Mouse (Mus musculus) duodenum, adult 2 months (tissue): ENCODE data around the gene Ltk. TPM values are rescaled to one million over a fixed set of nuclear protein-coding genes. Genes with fewer than 3 reads are reported as not detected.

Experiments
- polyA plus RNA-seq: library from polyadenylated mRNA; depleted of rRNA; stranded (reverse); fragments of >200 nt; gene quantifications from 2 replicates; pipeline ENCODE4 v1.2.3, GENCODE M21; 2012; ENCODE audit warnings: low replicate concordance; rRNA removed

Gene Ltk
- 2.7 and 3.3 TPM in 2 replicates for polyA plus RNA-seq

DNA sequence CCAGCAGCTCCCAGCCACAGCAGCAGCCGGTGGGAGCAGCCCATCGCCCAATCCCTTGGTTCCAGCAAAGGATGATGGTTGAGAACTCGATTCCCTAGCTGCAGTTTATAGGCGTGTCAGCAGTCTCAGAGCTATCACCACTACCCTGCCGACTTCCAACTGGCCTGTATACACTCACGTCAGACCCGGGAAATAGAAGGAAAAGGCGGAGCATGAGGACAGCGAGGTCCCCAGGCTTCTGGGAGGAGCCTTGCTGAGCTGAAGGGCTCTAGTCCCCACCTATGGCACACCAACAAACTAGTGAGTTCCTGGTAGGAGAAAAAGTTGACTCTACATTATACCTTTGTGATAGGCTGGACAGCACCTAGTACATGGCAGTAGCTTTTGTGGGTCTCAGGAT is at the start of gene Ltk:
Ltk (minus strand) TSS at position 181 of the 400 bp plus-strand sequence.

DNA sequence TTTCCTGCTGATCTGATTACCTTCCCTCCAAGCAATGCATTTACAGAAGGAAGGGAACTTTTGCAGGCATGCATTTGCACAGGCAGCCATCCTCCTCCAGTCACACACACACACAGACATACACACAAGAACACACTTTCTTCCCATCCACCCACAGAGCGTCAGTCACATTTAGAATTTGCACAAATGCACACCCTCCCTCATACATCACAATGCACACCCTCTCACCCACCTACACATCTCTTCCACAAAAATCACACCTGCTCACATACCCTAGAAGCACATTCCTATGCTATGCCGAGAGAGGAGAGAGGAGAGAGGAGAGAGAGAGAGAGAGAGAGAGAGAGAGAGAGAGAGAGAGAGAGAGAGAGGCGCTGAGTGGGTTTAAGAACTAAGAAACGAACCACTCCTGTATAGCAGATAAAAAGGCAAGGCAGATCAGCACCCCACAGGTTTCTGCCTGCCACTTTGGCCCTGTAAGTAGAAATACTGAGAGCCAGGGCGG is 37.1 kb upstream of the Ltk start, which contains the start of gene Tyro3:
Tyro3 (plus strand) TSS at position 455 of the 505 bp plus-strand sequence.

DNA sequence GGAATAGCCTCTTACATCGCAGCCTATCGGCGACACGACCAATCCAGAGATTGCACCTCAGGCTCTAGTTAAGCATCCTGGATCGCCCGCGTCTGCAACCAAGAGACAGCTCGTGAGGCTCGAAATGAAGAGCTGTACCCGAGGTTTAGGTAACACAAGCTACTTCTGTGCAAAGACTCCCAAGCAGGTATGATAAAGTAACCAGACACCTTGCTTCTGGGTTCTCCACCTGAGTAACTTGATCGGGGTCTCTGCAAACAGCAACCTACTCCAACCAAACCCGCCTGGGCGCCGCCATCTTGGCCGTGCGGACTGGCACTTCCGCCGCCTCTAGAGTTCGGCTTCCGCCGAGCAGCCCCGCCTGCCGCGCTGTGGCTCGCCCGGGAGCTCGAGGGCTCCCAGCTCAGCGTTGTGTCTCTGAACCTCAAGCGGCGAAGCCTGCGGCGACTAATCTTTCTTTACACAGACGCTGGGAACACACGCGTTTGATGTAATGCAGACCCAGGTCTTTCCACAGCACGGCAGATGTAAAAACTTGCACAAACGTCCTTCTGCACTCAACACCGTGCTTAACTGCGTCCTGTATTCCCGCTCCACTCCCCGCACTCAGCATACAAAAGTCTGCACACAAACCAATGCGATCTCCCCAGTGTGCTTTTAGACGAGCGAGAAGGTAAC is 27.1 kb upstream of the Ltk start, which contains the start of gene Rpap1:
Rpap1 (minus strand) TSS at position 332 of the 678 bp plus-strand sequence.

DNA sequence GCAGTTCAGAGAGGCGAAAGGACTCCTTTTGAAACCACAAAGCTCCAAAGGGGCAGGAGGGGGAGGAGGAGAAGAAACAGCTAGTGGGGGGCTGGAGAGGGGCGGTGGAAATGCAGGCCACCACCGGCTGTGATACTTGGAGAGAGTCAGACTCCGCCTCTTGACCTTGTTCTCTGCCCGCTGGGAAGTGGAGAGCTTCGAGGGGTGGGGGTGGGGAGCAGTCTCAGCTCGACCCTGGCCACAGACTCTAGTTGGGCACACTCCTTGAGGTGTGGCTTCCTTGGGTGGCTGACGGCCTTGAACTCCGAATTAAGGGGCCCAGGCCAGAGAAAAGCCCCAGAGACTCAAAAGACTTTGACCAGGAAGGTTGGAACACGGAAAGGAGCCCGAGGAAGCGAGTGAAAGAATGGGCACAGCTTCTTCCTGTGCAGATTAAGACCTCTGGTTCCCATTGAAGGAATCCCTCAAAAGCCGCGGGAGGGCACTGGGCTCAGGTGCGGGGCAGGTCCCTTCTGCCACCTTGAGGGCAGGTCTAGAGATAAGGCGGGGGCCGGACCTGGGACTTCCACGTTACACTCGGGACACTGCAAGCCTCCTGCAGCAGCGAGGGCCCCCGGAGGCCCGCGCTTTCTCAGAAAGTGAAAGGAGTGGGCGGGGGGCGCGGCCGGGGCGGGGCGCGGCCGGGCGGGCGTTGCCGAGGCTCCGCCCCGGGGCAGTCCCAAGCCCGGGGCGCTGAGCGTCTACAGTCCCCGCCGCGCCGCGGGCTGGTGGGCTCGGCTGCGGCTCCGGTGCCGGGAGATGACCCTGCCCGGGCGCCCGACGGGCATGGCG is 18.4 kb downstream of the Ltk start, which contains the start of gene Itpka:
Itpka (plus strand) TSS at position 757 of the 831 bp plus-strand sequence.

Other genes starting within 250 kb of the Ltk start
- 0.06 and 0.08 TPM in 2 replicates for gene Exd1, start 212.8 kb downstream of the Ltk start, polyA plus RNA-seq
- 62.6 and 71.4 TPM in 2 replicates for gene Chp1, start 212.7 kb downstream of the Ltk start, polyA plus RNA-seq
- 0.18 and 0.42 TPM in 2 replicates for gene Nusap1, start 142.1 kb downstream of the Ltk start, polyA plus RNA-seq
- gene Oip5, start 142.0 kb downstream of the Ltk start, polyA plus RNA-seq: 2.5 and 4.7 TPM in 2 replicates
- 0.53 and 0.55 TPM in 2 replicates for gene Ndufaf1, start 97.6 kb downstream of the Ltk start, polyA plus RNA-seq
- gene Rtf1, start 85.4 kb downstream of the Ltk start, polyA plus RNA-seq: 3.2 and 4.4 TPM in 2 replicates
- gene Itpka, start 18.1 kb downstream of the Ltk start, polyA plus RNA-seq: 30.3 and 44.9 TPM in 2 replicates
- gene Rpap1, start 27.1 kb upstream of the Ltk start, polyA plus RNA-seq: 21.3 and 23.1 TPM in 2 replicates
- 4.1 and 14.1 TPM in 2 replicates for gene Tyro3, start 37.3 kb upstream of the Ltk start, polyA plus RNA-seq
- gene Mga, start 136.8 kb upstream of the Ltk start, polyA plus RNA-seq: 1.5 and 4.9 TPM in 2 replicates
- gene Mapkbp1, start 212.3 kb upstream of the Ltk start, polyA plus RNA-seq: 3.7 and 5.9 TPM in 2 replicates